Mouse (Mus musculus): ENCODE results near the gene Hsbp1. TPM values are rescaled to one million over a fixed set of nuclear protein-coding genes. Genes with fewer than 3 reads are reported as not detected.
"Not testable (repeated sequence)": the region's sequence is repeated elsewhere in the genome, so short reads cannot be mapped to it uniquely, and the experiment has no call there.

The Hsbp1 gene
- polyA plus RNA-seq (2015; fragmentation: Nextera tagmentation; extraction: Ambion mirVana), result 82.7 and 86.9 TPM in 2 replicates

DNA sequence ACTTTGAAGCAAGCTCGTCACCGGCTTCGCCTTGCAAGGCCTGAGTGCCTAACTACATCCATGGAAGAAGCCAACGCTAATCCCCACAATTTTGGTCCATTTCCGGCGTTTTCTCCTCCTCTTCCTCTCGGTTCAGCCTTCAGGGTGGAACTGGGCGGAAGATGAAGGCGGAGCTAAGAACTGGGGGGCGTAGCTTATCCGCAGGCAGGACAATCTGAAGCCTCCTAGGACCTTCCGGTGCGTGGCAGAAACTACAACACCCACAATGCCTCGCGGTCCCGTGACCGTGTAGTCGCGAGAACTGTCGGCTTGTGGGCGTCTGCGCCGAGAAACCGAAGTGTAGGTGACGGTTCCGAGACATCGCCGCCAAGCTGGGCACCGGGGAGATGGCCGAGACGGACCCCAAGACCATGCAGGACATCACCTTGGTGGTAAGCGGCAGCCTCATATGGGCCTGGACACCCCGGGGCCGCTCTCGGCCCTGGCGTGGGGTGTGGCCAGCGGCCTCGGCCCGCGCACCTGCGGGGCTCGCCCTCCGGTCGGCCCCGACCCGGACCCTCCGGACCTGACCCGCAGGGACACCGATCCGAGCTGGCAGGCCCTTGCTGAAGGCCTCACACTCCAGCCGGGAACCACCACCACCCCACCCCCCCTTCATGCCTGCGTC is at the start of gene Hsbp1:
Hsbp1 (plus strand) TSS at position 299 of the 667 bp plus-strand sequence.
- Histone ChIP-seq H3K9ac (ENCODE audit: low read depth, low read length) (peak within 1 kb of the TSS; percentile 92), H3K27me3 (ENCODE audit: control insufficient read depth, insufficient read depth, low read depth, low read length) (no peaks in the 10 kb centered on the region), H3K9me3 (replicated peaks; ENCODE audit: control insufficient read depth, low read length) (no peaks in the 10 kb centered on the region), H3K4me2 (ENCODE audit: low read depth, low read length) (peak within 1 kb of the TSS; percentile 82), H3K36me3 (ENCODE audit: control insufficient read depth, insufficient read depth) (peaks cover 20% of the 10 kb centered on the region), H3K4me3 (ENCODE audit: low read depth, low read length) (peak within 1 kb of the TSS; percentile 80), H3K27ac (ENCODE audit: low read length) (no peak within 1 kb of the TSS), H3K4me1 (ENCODE audit: control insufficient read depth, low read depth, low read length) (peaks cover 6% of the 10 kb centered on the region)
- 3% methylated on average over 50 of the region's 52 CpGs for WGBS (ENCODE audit: insufficient replicate concordance)
- peak; percentile 98 for ATAC-seq (ENCODE audit: low read depth)

DNA sequence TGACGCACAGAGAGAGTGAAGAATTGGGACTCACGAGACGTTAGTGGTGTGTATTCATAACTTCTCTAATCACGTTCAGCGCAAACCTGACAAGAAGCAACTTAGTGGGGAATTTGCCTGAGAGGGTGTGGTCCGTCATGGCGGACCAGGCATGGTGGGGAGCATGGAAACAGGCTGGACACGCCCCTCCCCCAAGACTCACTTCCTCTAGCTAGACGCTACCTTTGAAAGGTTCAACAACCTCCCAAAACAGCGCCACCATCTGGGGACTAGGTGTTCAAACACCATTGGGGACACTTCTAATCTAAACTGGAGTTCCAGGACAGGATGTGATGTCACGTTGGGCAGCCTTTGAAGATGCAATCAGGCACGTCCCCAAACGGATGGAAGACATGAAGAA is 48.8 kb upstream of the Hsbp1 start:
- 0 out of 2 replicates have a peak, but pooled peaks cover 4% of the 10 kb centered on the region for H3K9me3 ChIP-seq (replicated peaks; ENCODE audit: control insufficient read depth, low read length)
- 65% methylated on average over 13 of the region's 13 CpGs for WGBS (ENCODE audit: insufficient replicate concordance)
- no peak for ATAC-seq (ENCODE audit: low read depth)
- no peaks in the 10 kb centered on the region for H3K36me3 ChIP-seq (ENCODE audit: control insufficient read depth, insufficient read depth)
- H3K27ac ChIP-seq (ENCODE audit: low read length), result no peak overlapping the region
- no peaks in the 10 kb centered on the region for H3K4me1 ChIP-seq (ENCODE audit: control insufficient read depth, low read depth, low read length)
- H3K4me2 ChIP-seq (ENCODE audit: low read depth, low read length), result no peak overlapping the region
- H3K27me3 ChIP-seq (ENCODE audit: control insufficient read depth, insufficient read depth, low read depth, low read length), result no peaks in the 10 kb centered on the region
- H3K9ac ChIP-seq (ENCODE audit: low read depth, low read length), result no peak overlapping the region
- no peak overlapping the region for H3K4me3 ChIP-seq (ENCODE audit: low read depth, low read length)

DNA sequence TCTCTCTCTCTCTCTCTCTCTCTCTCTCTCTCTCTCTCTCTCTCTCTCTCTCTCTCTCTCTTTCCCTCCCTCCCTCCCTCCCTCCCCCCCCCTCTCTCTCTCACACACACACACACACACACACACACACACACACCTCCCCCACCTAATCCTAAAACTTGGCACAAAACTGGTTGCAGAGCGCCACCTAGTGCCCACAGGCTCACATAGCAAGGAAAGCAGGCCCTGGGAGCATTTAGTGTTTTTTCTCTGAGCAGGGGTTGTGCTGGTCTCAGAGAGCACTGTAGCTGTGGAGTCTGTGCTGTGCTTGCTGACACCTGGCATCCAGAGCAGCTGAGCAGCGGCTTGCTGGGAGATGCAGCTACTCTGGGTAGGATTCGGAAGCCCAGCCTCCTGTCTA is 46.5 kb upstream of the Hsbp1 start:
- H3K4me2 ChIP-seq (ENCODE audit: low read depth, low read length); H3K27me3 ChIP-seq (ENCODE audit: control insufficient read depth, insufficient read depth, low read depth, low read length); H3K9me3 ChIP-seq (replicated peaks; ENCODE audit: control insufficient read depth, low read length); H3K27ac ChIP-seq (ENCODE audit: low read length); H3K36me3 ChIP-seq (ENCODE audit: control insufficient read depth, insufficient read depth); H3K4me3 ChIP-seq (ENCODE audit: low read depth, low read length); ATAC-seq (ENCODE audit: low read depth); H3K9ac ChIP-seq (ENCODE audit: low read depth, low read length); H3K4me1 ChIP-seq (ENCODE audit: control insufficient read depth, low read depth, low read length): not testable (repeated sequence)
- 23% methylated on average over 3 of the region's 3 CpGs for WGBS (ENCODE audit: insufficient replicate concordance)

DNA sequence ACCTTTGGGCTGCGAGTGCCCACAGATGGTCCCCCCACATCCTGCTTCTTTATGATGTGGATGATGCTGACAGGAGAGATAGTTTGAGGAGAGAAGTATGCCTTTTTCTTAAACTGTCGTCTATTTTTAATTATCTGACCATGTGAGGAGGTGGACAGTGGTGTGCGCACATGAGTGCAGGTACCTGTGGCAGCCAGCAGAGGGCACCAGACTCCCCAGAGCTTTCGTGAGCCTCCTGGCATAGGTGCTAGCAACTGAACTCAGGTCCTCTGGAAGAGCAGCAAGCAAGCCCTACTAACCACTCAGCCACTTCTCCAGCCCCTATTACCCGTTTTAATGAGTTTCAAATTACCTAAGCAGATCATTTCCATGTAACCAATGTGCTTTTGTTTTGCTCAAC is 44.0 kb upstream of the Hsbp1 start:
- no peaks in the 10 kb centered on the region for H3K4me1 ChIP-seq (ENCODE audit: control insufficient read depth, low read depth, low read length)
- H3K27ac ChIP-seq (ENCODE audit: low read length), result no peak overlapping the region
- 0 out of 2 replicates have a peak, but pooled peaks cover 5% of the 10 kb centered on the region for H3K9me3 ChIP-seq (replicated peaks; ENCODE audit: control insufficient read depth, low read length)
- H3K36me3 ChIP-seq (ENCODE audit: control insufficient read depth, insufficient read depth), result no peaks in the 10 kb centered on the region
- no peak overlapping the region for H3K9ac ChIP-seq (ENCODE audit: low read depth, low read length)
- no peak for ATAC-seq (ENCODE audit: low read depth)
- H3K27me3 ChIP-seq (ENCODE audit: control insufficient read depth, insufficient read depth, low read depth, low read length), result no peaks in the 10 kb centered on the region
- WGBS (ENCODE audit: insufficient replicate concordance), result 63% methylated on average over 5 of the region's 5 CpGs
- no peak overlapping the region for H3K4me2 ChIP-seq (ENCODE audit: low read depth, low read length)
- H3K4me3 ChIP-seq (ENCODE audit: low read depth, low read length), result no peak overlapping the region

DNA sequence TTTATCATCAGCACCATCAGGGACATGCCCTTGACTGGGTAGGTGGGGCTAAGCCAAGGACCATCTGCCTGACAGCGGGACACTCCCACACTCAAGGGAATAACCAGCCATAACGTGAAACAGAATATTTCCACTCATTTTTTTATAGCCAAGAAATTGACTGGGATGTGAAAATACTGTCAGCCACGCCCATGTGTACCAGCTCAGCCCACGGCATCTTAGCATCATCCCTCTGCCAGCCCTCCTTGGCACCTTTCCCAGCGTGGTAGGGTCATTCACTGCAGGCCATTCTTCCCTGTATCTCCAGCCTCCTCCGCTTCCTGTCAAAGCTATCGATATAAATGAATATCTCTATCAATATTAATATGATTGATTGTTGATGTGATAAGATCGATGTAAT is 40.1 kb upstream of the Hsbp1 start:
- Histone ChIP-seq H3K9ac (ENCODE audit: low read depth, low read length) (no peak overlapping the region), H3K4me1 (ENCODE audit: control insufficient read depth, low read depth, low read length) (no peaks in the 10 kb centered on the region), H3K4me2 (ENCODE audit: low read depth, low read length) (no peak overlapping the region), H3K27me3 (ENCODE audit: control insufficient read depth, insufficient read depth, low read depth, low read length) (no peaks in the 10 kb centered on the region), H3K4me3 (ENCODE audit: low read depth, low read length) (no peak overlapping the region), H3K9me3 (replicated peaks; ENCODE audit: control insufficient read depth, low read length) (0 out of 2 replicates have a peak, but pooled peaks cover 7% of the 10 kb centered on the region), H3K27ac (ENCODE audit: low read length) (no peak overlapping the region), H3K36me3 (ENCODE audit: control insufficient read depth, insufficient read depth) (no peaks in the 10 kb centered on the region)
- no peak for ATAC-seq (ENCODE audit: low read depth)
- 56% methylated on average over 8 of the region's 8 CpGs for WGBS (ENCODE audit: insufficient replicate concordance)

DNA sequence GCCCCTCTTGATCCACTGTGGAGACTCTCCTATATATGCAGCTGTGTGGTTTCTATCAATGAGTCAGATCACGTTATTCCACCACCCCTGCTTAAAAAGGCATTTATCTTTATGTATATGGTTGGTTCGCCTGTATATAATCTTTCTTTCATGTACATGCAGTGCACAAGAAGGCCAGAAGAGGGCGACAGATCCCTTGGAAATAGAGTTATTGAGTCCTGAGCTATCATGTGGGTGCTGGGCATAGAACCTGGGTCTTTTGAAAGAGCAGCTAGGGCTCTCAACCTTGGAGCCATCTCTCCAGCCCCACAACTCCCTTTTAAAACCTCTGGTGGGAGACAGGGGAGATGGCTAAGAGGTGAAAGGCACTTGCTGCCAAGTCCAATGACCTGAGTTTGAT is 32.9 kb upstream of the Hsbp1 start:
- H3K9me3 ChIP-seq (replicated peaks; ENCODE audit: control insufficient read depth, low read length), result 0 out of 2 replicates have a peak, but pooled peaks cover 2% of the 10 kb centered on the region
- no peak overlapping the region for H3K9ac ChIP-seq (ENCODE audit: low read depth, low read length)
- no peak overlapping the region for H3K27ac ChIP-seq (ENCODE audit: low read length)
- no peaks in the 10 kb centered on the region for H3K36me3 ChIP-seq (ENCODE audit: control insufficient read depth, insufficient read depth)
- no peak overlapping the region for H3K4me2 ChIP-seq (ENCODE audit: low read depth, low read length)
- no peaks in the 10 kb centered on the region for H3K27me3 ChIP-seq (ENCODE audit: control insufficient read depth, insufficient read depth, low read depth, low read length)
- 14% methylated on average over 3 of the region's 3 CpGs for WGBS (ENCODE audit: insufficient replicate concordance)
- no peaks in the 10 kb centered on the region for H3K4me1 ChIP-seq (ENCODE audit: control insufficient read depth, low read depth, low read length)
- no peak overlapping the region for H3K4me3 ChIP-seq (ENCODE audit: low read depth, low read length)
- ATAC-seq (ENCODE audit: low read depth), result no peak

DNA sequence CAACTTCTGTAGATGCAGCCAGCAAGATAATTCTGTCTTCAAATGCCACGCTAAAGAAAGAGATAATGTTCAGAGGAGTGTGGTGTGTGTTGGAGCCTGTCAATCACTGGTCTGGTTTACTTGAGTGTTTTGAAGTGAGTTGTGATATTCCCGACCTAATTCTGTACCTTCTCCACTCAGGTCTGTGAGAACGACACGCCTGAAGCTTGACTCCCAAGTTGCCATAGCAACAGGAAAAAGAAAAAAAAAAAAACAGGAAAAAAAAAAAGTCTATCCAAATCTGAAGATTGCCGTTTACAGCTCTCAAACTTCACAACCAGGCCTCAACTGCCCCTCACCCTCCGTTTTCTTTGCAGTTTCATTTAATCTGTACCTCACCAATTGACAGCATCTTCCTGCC is 21.1 kb upstream of the Hsbp1 start:
- Histone ChIP-seq H3K4me3 (ENCODE audit: low read depth, low read length) (no peak overlapping the region), H3K9ac (ENCODE audit: low read depth, low read length) (no peak overlapping the region), H3K9me3 (replicated peaks; ENCODE audit: control insufficient read depth, low read length) (no peaks in the 10 kb centered on the region), H3K4me1 (ENCODE audit: control insufficient read depth, low read depth, low read length) (no peaks in the 10 kb centered on the region), H3K27me3 (ENCODE audit: control insufficient read depth, insufficient read depth, low read depth, low read length) (no peaks in the 10 kb centered on the region), H3K36me3 (ENCODE audit: control insufficient read depth, insufficient read depth) (no peaks in the 10 kb centered on the region), H3K27ac (ENCODE audit: low read length) (no peak overlapping the region), H3K4me2 (ENCODE audit: low read depth, low read length) (no peak overlapping the region)
- WGBS (ENCODE audit: insufficient replicate concordance), result 42% methylated on average over 6 of the region's 6 CpGs
- no peak for ATAC-seq (ENCODE audit: low read depth)

DNA sequence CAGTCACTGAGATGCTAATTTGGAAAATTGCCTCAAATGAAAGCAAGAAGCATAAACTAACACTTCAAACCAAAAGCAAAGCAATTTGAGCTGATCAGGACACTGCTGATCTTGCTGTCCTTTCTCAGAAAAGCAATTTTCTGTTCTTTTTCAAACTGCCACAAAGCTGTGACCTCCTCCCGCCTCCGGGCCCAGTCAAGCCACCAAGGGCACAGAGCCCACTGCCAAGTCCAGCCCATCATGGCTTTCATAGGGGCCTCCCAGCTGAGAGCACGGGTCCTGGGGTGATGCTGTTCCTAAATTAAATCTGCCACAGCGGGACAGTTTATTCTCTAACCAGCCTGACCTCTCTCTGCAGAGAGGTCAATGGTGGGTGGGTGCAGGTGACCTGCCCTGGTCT is 4.7 kb upstream of the Hsbp1 start:
- H3K9me3 ChIP-seq (replicated peaks; ENCODE audit: control insufficient read depth, low read length), result no peaks in the 10 kb centered on the region
- 58% methylated on average over 4 of the region's 4 CpGs for WGBS (ENCODE audit: insufficient replicate concordance)
- no peaks in the 10 kb centered on the region for H3K27me3 ChIP-seq (ENCODE audit: control insufficient read depth, insufficient read depth, low read depth, low read length)
- H3K4me2 ChIP-seq (ENCODE audit: low read depth, low read length), result no peak overlapping the region
- no peak for ATAC-seq (ENCODE audit: low read depth)
- H3K4me1 ChIP-seq (ENCODE audit: control insufficient read depth, low read depth, low read length), result no peaks in the 10 kb centered on the region; the same call in 1 of the 2 replicates
- no peak overlapping the region for H3K4me3 ChIP-seq (ENCODE audit: low read depth, low read length)
- H3K36me3 ChIP-seq (ENCODE audit: control insufficient read depth, insufficient read depth), result no peaks in the 10 kb centered on the region
- H3K27ac ChIP-seq (ENCODE audit: low read length), result no peak overlapping the region
- no peak overlapping the region for H3K9ac ChIP-seq (ENCODE audit: low read depth, low read length)

DNA sequence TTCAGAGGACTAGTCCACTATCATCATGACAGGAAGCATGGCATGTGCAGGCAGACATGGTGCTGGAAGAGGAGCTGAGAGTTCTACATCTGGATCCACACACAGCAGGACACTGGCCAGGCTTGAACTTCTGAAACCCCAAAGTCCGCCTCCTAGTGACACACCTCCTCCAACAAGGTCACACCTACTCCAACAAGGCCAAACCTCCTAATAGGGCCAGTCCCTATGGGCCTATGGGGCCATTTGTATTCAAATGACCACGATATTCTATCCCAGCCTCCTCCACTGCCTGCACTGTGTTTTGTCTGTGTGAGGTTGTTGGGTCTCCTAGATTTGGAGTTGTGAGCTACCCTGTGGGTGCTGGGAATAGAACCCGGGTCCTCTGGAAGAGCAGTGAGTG is 682 bp upstream of the Hsbp1 start:
- no peak overlapping the region for H3K27ac ChIP-seq (ENCODE audit: low read length)
- H3K4me3 ChIP-seq (ENCODE audit: low read depth, low read length), result no peak overlapping the region
- WGBS (ENCODE audit: insufficient replicate concordance), result 69% methylated on average over 3 of the region's 3 CpGs
- no peaks in the 10 kb centered on the region for H3K9me3 ChIP-seq (replicated peaks; ENCODE audit: control insufficient read depth, low read length)
- H3K4me1 ChIP-seq (ENCODE audit: control insufficient read depth, low read depth, low read length), result peaks cover 6% of the 10 kb centered on the region
- peak overlapping the region; percentile 82; the same call in 1 of the 2 replicates for H3K4me2 ChIP-seq (ENCODE audit: low read depth, low read length)
- H3K27me3 ChIP-seq (ENCODE audit: control insufficient read depth, insufficient read depth, low read depth, low read length), result no peaks in the 10 kb centered on the region
- H3K9ac ChIP-seq (ENCODE audit: low read depth, low read length), result no peak overlapping the region
- peaks cover 13% of the 10 kb centered on the region for H3K36me3 ChIP-seq (ENCODE audit: control insufficient read depth, insufficient read depth)
- no peak for ATAC-seq (ENCODE audit: low read depth)

All from liver, embryonic 16.5 days (tissue).